Mouse (Mus musculus): ENCODE measurements around the gene Gm8374. TPM values are rescaled to one million over a fixed set of nuclear protein-coding genes. Genes with fewer than 3 reads are reported as not detected.
"Not testable (repeated sequence)": the region's sequence is repeated elsewhere in the genome, so short reads cannot be mapped to it uniquely, and the experiment has no call there.

Gm8374 gene
- total RNA-seq (2021) = not detected

GRCm38 (mm10) chr14:7365034-7365433, at the start of gene Gm8374:
TSS of gene Gm8374 (minus strand) at chr14:7365134.
- DNase-seq (ENCODE audit: extremely low spot score in 1 of 2, low spot score in 2 of 2); intact Hi-C loops (cut with DNase I): not testable (repeated sequence)

DNA sequence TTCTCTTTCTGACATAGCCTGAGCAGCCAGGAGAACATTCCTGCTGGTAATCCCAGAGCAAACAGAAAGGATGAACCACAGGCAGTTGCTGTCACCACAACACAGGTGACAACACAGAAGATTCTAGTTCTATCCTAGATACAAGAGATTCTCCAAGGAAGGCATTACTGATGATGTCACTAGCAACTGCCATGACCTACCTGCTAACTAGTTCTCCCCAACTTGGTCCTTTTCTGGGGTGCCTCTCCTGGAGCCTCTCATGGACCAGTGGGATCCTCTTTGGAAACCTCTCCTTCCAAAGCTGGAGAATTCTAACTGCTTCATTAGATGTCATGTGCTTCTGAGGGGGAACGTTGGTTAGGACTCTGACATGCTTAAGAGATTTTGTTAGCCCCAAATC, 32.6 kb downstream of the Gm8374 start, which contains the start of gene Gm5797:
Gene Gm5797, minus strand, starts transcription at position 101 of the 400 bp plus-strand sequence.
- intact Hi-C loops (cut with DNase I); DNase-seq (ENCODE audit: extremely low spot score in 1 of 2, low spot score in 2 of 2): not testable (repeated sequence)

DNA sequence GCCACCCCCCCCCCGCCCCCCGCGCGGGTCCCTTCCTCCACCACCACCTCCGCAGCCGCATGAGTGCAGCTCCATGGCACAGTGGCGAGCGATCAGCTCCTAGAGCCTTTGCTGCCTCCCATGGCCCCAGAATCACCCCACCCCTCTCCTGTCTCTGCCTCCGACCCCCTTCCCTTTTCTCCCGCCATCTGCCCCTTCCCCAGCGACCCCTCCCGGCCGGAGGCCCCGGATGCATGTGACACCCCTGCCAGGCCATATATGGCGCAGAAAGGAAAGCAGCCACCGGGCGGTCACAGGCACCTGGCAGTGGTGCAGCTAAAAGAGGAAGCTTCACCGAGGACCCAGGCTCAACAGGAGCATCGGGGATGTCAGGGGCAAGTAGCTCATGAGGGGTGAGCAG, 49.8 kb downstream of the Gm8374 start:
- peak; percentile 1 to 40 for DNase-seq (ENCODE audit: extremely low spot score in 1 of 2, low spot score in 2 of 2)
- intact Hi-C loops (cut with DNase I) = not testable (repeated sequence)

DNA sequence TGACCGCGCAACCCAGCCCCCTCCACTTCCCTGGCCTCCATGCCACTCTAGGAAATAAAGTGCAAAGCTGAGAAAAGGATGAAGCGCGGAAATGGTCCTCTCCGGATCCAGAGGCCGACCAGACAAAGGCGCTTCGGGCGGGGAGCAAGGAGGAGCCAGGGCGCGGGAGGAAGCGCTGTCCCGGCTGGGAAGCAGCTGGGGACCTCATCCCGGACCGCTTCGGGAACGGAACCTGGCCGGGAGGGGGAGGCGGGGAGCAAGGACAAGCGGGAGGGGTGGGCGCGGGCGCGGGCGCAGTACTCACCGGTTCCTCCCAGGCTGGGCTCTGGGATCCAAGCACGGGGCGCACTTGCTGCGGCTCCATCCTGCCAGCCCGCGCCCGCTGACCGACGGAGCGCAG, 50.3 kb downstream of the Gm8374 start, which contains the start of gene Gm3739:
Gene Gm3739, minus strand, starts transcription at position 389 of the 400 bp plus-strand sequence.
- peak in 1 of 2 experiments; percentile 21 for DNase-seq (ENCODE audit: extremely low spot score in 1 of 2, low spot score in 2 of 2)
- intact Hi-C loops (cut with DNase I) = not testable (repeated sequence)

Other genes with a start within 250 kb of the Gm8374 start
- not detected for gene Gm6676, start 239.7 kb downstream of the Gm8374 start, total RNA-seq (2021)
- 1 to 10 TPM; 1.0 to 1.8 TPM for gene Gm3512, start 190.6 kb downstream of the Gm8374 start, total RNA-seq (2021)
- gene Gm16434, start 170.6 kb downstream of the Gm8374 start, total RNA-seq (2021) = not detected
- not detected for gene Gm3727, start 100.4 kb downstream of the Gm8374 start, total RNA-seq (2021)
- gene Gm3739, start 50.1 kb downstream of the Gm8374 start, total RNA-seq (2021) = 1 to 10 TPM; 1.3 to 2.3 TPM
- gene Gm5797, start 32.7 kb downstream of the Gm8374 start, total RNA-seq (2021) = not detected
- not detected for gene Gm3755, start 85.8 kb upstream of the Gm8374 start, total RNA-seq (2021)
- 1 to 10 TPM; 3.5 to 4.1 TPM for gene Gm3752, start 118.6 kb upstream of the Gm8374 start, total RNA-seq (2021)
- gene Gm3558, start 203.4 kb upstream of the Gm8374 start, total RNA-seq (2021) = 10 to 100 TPM; 13.4 to 14.0 TPM
- gene Gm10338, start 230.5 kb upstream of the Gm8374 start, total RNA-seq (2021) = not detected

Measured in left cerebral cortex, postnatal 10 days (tissue).